Comparison of ENCODE assay signal across 8 mouse cellular contexts in genomic region chr7:79847456-79848451, GRCm38 (mm10). TPM values are rescaled to one million over a fixed set of nuclear protein-coding genes. Genes with fewer than 3 reads are reported as not detected.
A peak's percentile ranks its signal among the peaks of the same experiment; 100 is the strongest.
DNase-seq lines count a peak whose midpoint lies in the region; ATAC-seq and TF ChIP-seq lines count a peak whose summit lies in the region.

No protein-coding gene starts in this region.

- H3K36me3 ChIP-seq in E14TG2a.4 (ENCODE audit: insufficient read depth, low read length): no peaks in the 10 kb centered on the region
- H3K36me3 ChIP-seq in hindbrain, embryonic 16.5 days (ENCODE audit: control insufficient read depth, insufficient read depth, low read length): no peaks in the 10 kb centered on the region
- no peaks in the 10 kb centered on the region for H3K36me3 ChIP-seq in stomach, embryonic 15.5 days

- no peak overlapping the region for H3K27ac ChIP-seq in hindbrain, embryonic 16.5 days (ENCODE audit: low read depth, low read length)
- peak overlapping the region; percentile 28 for H3K27ac ChIP-seq in stomach, embryonic 15.5 days

- H3K9me3 ChIP-seq in E14TG2a.4 (ENCODE audit: low read length): no peaks in the 10 kb centered on the region
- H3K9me3 ChIP-seq in hindbrain, embryonic 16.5 days (ENCODE audit: control insufficient read depth, low read length): no peaks in the 10 kb centered on the region
- no peaks in the 10 kb centered on the region for H3K9me3 ChIP-seq in stomach, embryonic 15.5 days

- peak overlapping the region; percentile 81 for H3K4me3 ChIP-seq in E14TG2a.4 (replicated peaks; ENCODE audit: low read length)
- H3K4me3 ChIP-seq in hindbrain, embryonic 16.5 days (ENCODE audit: low read length): peak overlapping the region; percentile 32
- H3K4me3 ChIP-seq in stomach, embryonic 15.5 days (replicated peaks): peak overlapping the region; percentile 50

- 13% methylated on average over 45 of the region's 53 CpGs for WGBS in hindbrain, embryonic 16.5 days
- 10% methylated on average over 51 of the region's 53 CpGs for whole genome bisulfite sequencing in stomach, embryonic 15.5 days

- no peak for TF ChIP-seq CTCF in E14TG2a.4 (conservative IDR thresholded peaks at IDR 0.05; ENCODE audit: low read length)

- H3K9ac ChIP-seq in hindbrain, embryonic 16.5 days (ENCODE audit: low read depth, low read length): peak overlapping the region; percentile 50
- H3K9ac ChIP-seq in stomach, embryonic 15.5 days: peak overlapping the region; percentile 4; the same call in 1 of the 2 replicates

- peaks cover 47% of the 10 kb centered on the region for H3K27me3 ChIP-seq in E14TG2a.4 (ENCODE audit: insufficient read depth, low read length)
- H3K27me3 ChIP-seq in hindbrain, embryonic 16.5 days (replicated peaks; ENCODE audit: control insufficient read depth, insufficient read depth, low read length): peaks cover 15% of the 10 kb centered on the region
- no peaks in the 10 kb centered on the region for H3K27me3 ChIP-seq in stomach, embryonic 15.5 days (replicated peaks)

- H3K4me1 ChIP-seq in E14TG2a.4 (replicated peaks; ENCODE audit: low read depth, low read length): peaks cover 32% of the 10 kb centered on the region
- peaks cover 4% of the 10 kb centered on the region; the same call in 1 of the 2 replicates for H3K4me1 ChIP-seq in hindbrain, embryonic 16.5 days (ENCODE audit: control insufficient read depth, insufficient read depth, low read depth, low read length)
- H3K4me1 ChIP-seq in stomach, embryonic 15.5 days: peaks cover 24% of the 10 kb centered on the region

- peak; percentile 74 for DNase-seq in R1 (ENCODE audit: low read depth, low spot score)
- DNase-seq in gastrocnemius, adult 18-20 months (ENCODE audit: low spot score): peak; percentile 23
- peak; percentile 36 for DNase-seq in lung, postnatal 10 days
- no peak for DNase-seq in layer of hippocampus, postnatal 36 days
- DNase-seq in cerebellum, postnatal 14 days: no peak

- no peak for ATAC-seq in hindbrain, embryonic 16.5 days
- ATAC-seq in stomach, embryonic 15.5 days (ENCODE audit: insufficient read depth, low FRiP score, low read depth): peak; percentile 67

- peak overlapping the region; percentile 61 for H3K4me2 ChIP-seq in hindbrain, embryonic 16.5 days (ENCODE audit: low read length)
- peak overlapping the region; percentile 79 for H3K4me2 ChIP-seq in stomach, embryonic 15.5 days

RNA-seq across cellular contexts. Expression of gene Anpep, which starts 13.1 kb away (rescaled TPM):
- 1 to 10 TPM; 3.8 to 5.6 TPM for total RNA-seq in gastrocnemius, adult 18-20 months (2021)
- polyA plus RNA-seq in hindbrain, embryonic 16.5 days (2015; fragmentation: Nextera tagmentation; extraction: Ambion mirVana): 4.3 and 5.2 TPM in 2 replicates
- polyA plus RNA-seq in stomach, embryonic 15.5 days (2015; fragmentation: Nextera tagmentation; extraction: Ambion mirVana): 55.9 and 69.8 TPM in 2 replicates
- total RNA-seq in layer of hippocampus, postnatal 36 days (2021): 1 to 10 TPM; 3.1 to 4.8 TPM

RNA-seq across cellular contexts. Expression of gene Mesp2, which starts 37.2 kb away (rescaled TPM):
- total RNA-seq in gastrocnemius, adult 18-20 months (2021): not detected
- 1.5 and 1.7 TPM in 2 replicates for polyA plus RNA-seq in hindbrain, embryonic 16.5 days (2015; fragmentation: Nextera tagmentation; extraction: Ambion mirVana)
- 1.4 and 1.9 TPM in 2 replicates for polyA plus RNA-seq in stomach, embryonic 15.5 days (2015; fragmentation: Nextera tagmentation; extraction: Ambion mirVana)
- 1 to 10 TPM; 1.1 to 1.6 TPM for total RNA-seq in layer of hippocampus, postnatal 36 days (2021)

RNA-seq across cellular contexts. Expression of gene Mesp1, which starts 54.2 kb away (rescaled TPM):
- not detected for total RNA-seq in gastrocnemius, adult 18-20 months (2021)
- polyA plus RNA-seq in hindbrain, embryonic 16.5 days (2015; fragmentation: Nextera tagmentation; extraction: Ambion mirVana): 0.29 and 0.44 TPM in 2 replicates
- 0.13 and 0.21 TPM in 2 replicates for polyA plus RNA-seq in stomach, embryonic 15.5 days (2015; fragmentation: Nextera tagmentation; extraction: Ambion mirVana)
- under 1 TPM in 1 of 2 experiments, not detected in 1; 0.30 TPM for total RNA-seq in layer of hippocampus, postnatal 36 days (2021)

Comparison
In these comparisons a context has a peak if more than half of its experiments do, and no peak if none do; other contexts are left out.
1. DNase-seq: peak in R1 (single experiment), gastrocnemius, adult 18-20 months (single experiment) and lung, postnatal 10 days (single experiment); none in layer of hippocampus, postnatal 36 days (0 of 2) and cerebellum, postnatal 14 days (0 of 2).
2. Peak in every context shown above with its lines, with median percentiles within 50 percentile points of each other: H3K4me3 ChIP-seq.